Mouse (Mus musculus) layer of hippocampus, adult 6 months (tissue): ENCODE data around the gene Bcap29. TPM values are rescaled to one million over a fixed set of nuclear protein-coding genes. Genes with fewer than 3 reads are reported as not detected.

ENCODE experiments used
- long read RNA-seq, 2 experiments: library from polyadenylated mRNA; unstranded; transcript quantifications; one replicate each; pipeline ENCODE4 v2.0.0; 2019 to 2020
- polyA plus RNA-seq: library from polyadenylated mRNA; unstranded; fragments of <200 nt; fragmentation: Nextera tagmentation; gene quantifications from 2 replicates; pipeline ENCODE4 v1.2.3, GENCODE M21; 2021

Bcap29 gene
- 61.4 and 68.0 TPM in 2 replicates for polyA plus RNA-seq
- long read RNA-seq, experiment 1, full-length matches to known transcripts = 63 of 86 reads
- long read RNA-seq, experiment 1, partial matches to known transcripts = 19 of 86 reads
- long read RNA-seq, experiment 1, other reads (novel, unspliced or antisense) = 4 of 86 reads
- long read RNA-seq, experiment 2, full-length matches to known transcripts = 335 of 349 reads
- long read RNA-seq, experiment 2, partial matches to known transcripts = 2 of 349 reads
- long read RNA-seq, experiment 2, other reads (novel, unspliced or antisense) = 12 of 349 reads

DNA sequence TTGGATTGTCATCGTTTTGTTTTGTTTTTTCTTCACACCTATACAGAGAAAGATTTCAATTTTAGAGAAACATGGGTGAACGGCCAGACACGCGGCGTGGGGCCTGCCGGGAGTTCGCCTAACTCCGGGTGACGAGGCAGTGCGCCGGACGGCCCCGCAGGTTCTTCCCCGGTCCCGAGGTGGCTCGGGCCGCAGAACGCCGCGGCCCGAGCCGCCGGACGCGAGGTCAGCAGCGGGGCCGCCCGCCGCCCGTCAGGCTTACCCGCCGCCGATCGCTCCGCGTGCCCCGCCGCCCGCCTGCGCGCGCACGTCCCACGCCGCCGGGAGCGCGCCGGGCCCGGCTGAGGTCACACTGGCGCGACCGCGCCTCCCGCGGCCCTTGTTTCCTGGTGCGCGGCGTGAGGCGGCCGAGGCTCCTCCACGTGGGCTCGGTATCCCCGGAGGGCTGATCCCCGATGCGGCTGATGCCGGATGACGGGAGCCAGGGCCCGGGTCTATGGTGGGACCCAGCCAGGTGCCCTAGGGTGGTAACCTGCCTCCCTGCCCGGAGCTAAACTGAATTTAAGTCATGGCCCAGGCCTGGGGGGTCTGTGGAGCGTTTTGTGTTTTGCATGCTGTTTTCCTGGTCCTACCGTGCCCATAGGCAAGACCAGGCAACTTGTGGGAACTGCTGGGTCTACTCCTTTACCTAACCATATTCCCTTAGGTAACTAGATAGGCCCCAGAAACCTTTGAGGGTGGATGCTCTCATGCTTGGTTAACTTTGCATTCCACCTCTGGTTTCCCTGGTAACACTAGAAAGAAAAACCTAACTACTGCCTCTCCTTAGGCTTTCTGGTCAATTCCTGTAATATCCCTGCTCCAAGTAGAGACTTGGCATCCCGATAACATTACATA lies at the start of gene Bcap29:
Gene Bcap29 (minus strand): TSS at position 316 of the 897 bp plus-strand sequence.

DNA sequence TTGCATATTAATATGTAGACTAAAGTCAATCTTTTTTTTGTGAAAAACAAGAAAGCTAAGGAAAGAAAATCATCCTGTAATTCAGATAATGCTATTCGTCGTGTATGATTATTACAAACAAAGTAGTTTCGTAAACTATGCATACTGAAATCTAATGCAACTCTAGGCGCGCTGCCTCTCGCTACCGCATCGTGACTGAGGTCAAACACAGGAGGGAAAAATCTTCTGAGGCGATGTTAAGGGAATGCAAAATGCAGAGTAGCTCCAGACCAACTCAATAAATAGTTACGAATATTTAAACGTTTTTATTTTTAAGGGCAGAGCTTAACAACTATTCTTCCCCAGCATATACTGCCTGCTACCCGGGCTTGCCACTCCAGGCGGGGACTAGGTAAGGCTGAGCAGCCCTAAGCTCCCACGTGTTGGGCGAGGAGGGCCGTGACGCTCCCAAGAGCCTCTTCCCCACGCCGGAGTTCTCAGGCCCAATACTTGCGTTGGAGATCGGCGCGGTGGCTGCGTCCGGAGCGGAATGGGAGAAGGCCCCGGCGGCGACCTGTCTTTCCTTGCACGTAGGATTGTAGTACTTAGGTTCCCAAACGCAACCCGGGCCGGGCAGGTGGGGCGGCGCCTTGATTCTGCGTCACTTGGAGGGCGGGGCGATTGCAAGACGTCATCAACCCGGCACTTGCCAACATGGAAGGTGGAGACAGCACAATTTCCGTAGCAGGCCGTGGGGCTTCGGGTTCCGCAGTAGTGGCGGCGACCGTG lies 19.9 kb upstream of the Bcap29 start, which contains the start of the genes Dus4l and Cog5:
Gene Dus4l (minus strand): TSS at position 630 of the 768 bp plus-strand sequence.
Gene Cog5 (plus strand): TSS at position 673 of the 768 bp plus-strand sequence.

Other genes with a start within 250 kb of the Bcap29 start
- gene Slc26a3, start 243.8 kb downstream of the Bcap29 start, polyA plus RNA-seq = 0.15 and 0.16 TPM in 2 replicates
- gene Cbll1, start 135.0 kb downstream of the Bcap29 start, polyA plus RNA-seq = 12.5 and 14.7 TPM in 2 replicates
- gene Slc26a4, start 74.7 kb downstream of the Bcap29 start, polyA plus RNA-seq = 4.4 and 4.8 TPM in 2 replicates
- 4.8 and 5.8 TPM in 2 replicates for gene Dus4l, start 20.2 kb upstream of the Bcap29 start, polyA plus RNA-seq
- 18.7 and 19.1 TPM in 2 replicates for gene Cog5, start 20.2 kb upstream of the Bcap29 start, polyA plus RNA-seq
- gene Gpr22, start 79.3 kb upstream of the Bcap29 start, polyA plus RNA-seq = 37.3 and 37.5 TPM in 2 replicates